Mouse (Mus musculus) kidney, adult 8-10 months (tissue): ENCODE measurements around the gene Mink1.
A peak's percentile ranks its signal among the peaks of the same experiment; 100 is the strongest.
"Not testable (repeated sequence)": the region's sequence is repeated elsewhere in the genome, so short reads cannot be mapped to it uniquely, and the experiment has no call there.

ENCODE experiments used
- DNase-seq, 2 experiments: peaks; one replicate each; pipeline ENCODE4 v3.0.0; 2022

The Mink1 gene

GRCm38 (mm10) chr11:70562287-70562994 lies at the start of gene Mink1:
Gene Mink1 (plus strand): TSS chr11:70562881.
- peak; percentile 91 to 94 for DNase-seq

GRCm38 (mm10) chr11:70513520-70513919 lies 49.2 kb upstream of the Mink1 start:
- DNase-seq, result no peak

- no peak for DNase-seq
These were observed 48.4 kb upstream of the Mink1 start, which contains the start of gene Vmo1 for GRCm38 (mm10) chr11:70514288-70514687. Gene Vmo1 (minus strand): TSS chr11:70514616.

GRCm38 (mm10) chr11:70516352-70516751 lies 46.3 kb upstream of the Mink1 start:
- peak; percentile 32 to 45 for DNase-seq

GRCm38 (mm10) chr11:70518436-70518835 lies 44.2 kb upstream of the Mink1 start:
- DNase-seq, result no peak

GRCm38 (mm10) chr11:70518923-70519322 lies 43.8 kb upstream of the Mink1 start, which contains the start of gene Gltpd2:
Gene Gltpd2 (plus strand): TSS chr11:70519196.
- DNase-seq, result no peak

GRCm38 (mm10) chr11:70520178-70520769 lies 42.4 kb upstream of the Mink1 start:
- no peak for DNase-seq

GRCm38 (mm10) chr11:70523306-70523989 lies 39.2 kb upstream of the Mink1 start:
- DNase-seq, result not testable (repeated sequence)

- DNase-seq, result no peak
These were observed 37.9 kb upstream of the Mink1 start for GRCm38 (mm10) chr11:70524782-70525181.

- DNase-seq, result peak; percentile 93 to 96
These were observed 37.5 kb upstream of the Mink1 start, which contains the start of gene Psmb6 for GRCm38 (mm10) chr11:70525184-70525678. Gene Psmb6 (plus strand): TSS chr11:70525367.

- no peak for DNase-seq
These were observed 37.0 kb upstream of the Mink1 start for GRCm38 (mm10) chr11:70525726-70526125.

- no peak for DNase-seq
These were observed 36.5 kb upstream of the Mink1 start for GRCm38 (mm10) chr11:70526211-70526610.

- no peak for DNase-seq
These were observed 34.1 kb upstream of the Mink1 start for GRCm38 (mm10) chr11:70528610-70529009.

- not testable (repeated sequence) for DNase-seq
These were observed 31.6 kb upstream of the Mink1 start for GRCm38 (mm10) chr11:70531065-70531464.

GRCm38 (mm10) chr11:70532839-70533238 lies 29.8 kb upstream of the Mink1 start, which contains the start of gene Gm40193:
Gene Gm40193 (minus strand): TSS chr11:70532939.
- no peak for DNase-seq

GRCm38 (mm10) chr11:70539423-70539822 lies 23.3 kb upstream of the Mink1 start:
- no peak for DNase-seq

GRCm38 (mm10) chr11:70539877-70540587 lies 22.6 kb upstream of the Mink1 start, which contains the start of gene Pld2:
Gene Pld2 (plus strand): TSS chr11:70540064.
- peak; percentile 87 to 89 for DNase-seq

GRCm38 (mm10) chr11:70540928-70541327 lies 21.8 kb upstream of the Mink1 start:
- no peak for DNase-seq

- DNase-seq, result no peak
These were observed 21.3 kb upstream of the Mink1 start for GRCm38 (mm10) chr11:70541415-70541814.

- DNase-seq, result no peak
These were observed 18.2 kb upstream of the Mink1 start for GRCm38 (mm10) chr11:70544496-70544895.

- no peak for DNase-seq
These were observed 11.2 kb upstream of the Mink1 start for GRCm38 (mm10) chr11:70551526-70551925.

- DNase-seq, result no peak
These were observed 8.7 kb upstream of the Mink1 start for GRCm38 (mm10) chr11:70553940-70554339.

- peak in 1 of 2 experiments; percentile 23 for DNase-seq
These were observed 5.1 kb upstream of the Mink1 start for GRCm38 (mm10) chr11:70557545-70557944.
